Mouse (Mus musculus) ES-E14 (cell line): ENCODE results near the gene Mrps31.

Experiments
- CHD2 ChIP-seq: IDR thresholded peaks from 2 replicates; pipeline ENCODE4 v1.6.1; 2014; ENCODE audit warnings: mild to moderate bottlenecking, low read depth, low read length, inconsistent platforms
- MAFK ChIP-seq: IDR thresholded peaks from 2 replicates; pipeline ENCODE4 v1.6.1; 2014; ENCODE audit warnings: mild to moderate bottlenecking, low read depth, low read length, inconsistent platforms; ENCODE audit not compliant: insufficient read depth
- ZC3H11A ChIP-seq: IDR thresholded peaks from 2 replicates; pipeline ENCODE4 v1.6.1; 2012; ENCODE audit warnings: low read depth, mild to moderate bottlenecking, inconsistent platforms, low read length, borderline replicate concordance
- ZNF384 ChIP-seq: IDR thresholded peaks from 2 replicates; pipeline ENCODE4 v1.6.1; 2012; ENCODE audit warnings: low read depth, low read length, inconsistent platforms

- TF ChIP-seq ZC3H11A (no peak), MAFK (no peak), ZNF384 (no peak), CHD2 (no peak)
Measured at GRCm38 (mm10) chr8:22376903-22377302, 34.3 kb upstream of the Mrps31 start.
